Mouse (Mus musculus) heart, adult 8-10 months (tissue): ENCODE measurements around the gene G6pc2. TPM values are rescaled to one million over a fixed set of nuclear protein-coding genes. Genes with fewer than 3 reads are reported as not detected.
A peak's percentile ranks its signal among the peaks of the same experiment; 100 is the strongest.

Source experiments
- DNase-seq: peaks from one replicate; pipeline ENCODE4 v3.0.0; 2022; ENCODE audit warnings: low spot score
- total RNA-seq, 4 experiments: library from RNA; stranded (reverse); gene quantifications; 2 replicates each; pipeline ENCODE4 v1.2.4; 2022

Gene G6pc2
- total RNA-seq = not detected

DNA sequence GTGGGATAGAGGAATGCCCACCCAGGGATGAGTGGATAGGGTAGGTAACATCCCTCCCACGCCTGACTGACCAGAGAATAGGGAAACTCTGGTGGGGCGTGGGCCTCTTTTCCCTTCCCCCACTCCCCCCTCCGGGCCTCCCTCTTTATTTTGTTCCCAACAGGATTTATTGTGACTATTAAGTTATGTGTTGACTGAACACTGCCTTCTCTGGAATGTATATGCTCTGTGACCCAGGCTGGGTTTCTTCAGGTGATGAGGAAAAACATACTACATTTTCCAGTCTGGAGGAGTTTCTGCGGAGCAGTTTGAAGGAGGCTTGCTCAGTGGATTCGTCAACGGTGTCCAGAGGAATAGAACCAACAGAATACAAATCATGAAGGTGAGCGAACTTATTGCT is at the start of gene G6pc2:
Gene G6pc2, plus strand, starts transcription at position 301 of the 400 bp plus-strand sequence.
- no peak for DNase-seq

DNA sequence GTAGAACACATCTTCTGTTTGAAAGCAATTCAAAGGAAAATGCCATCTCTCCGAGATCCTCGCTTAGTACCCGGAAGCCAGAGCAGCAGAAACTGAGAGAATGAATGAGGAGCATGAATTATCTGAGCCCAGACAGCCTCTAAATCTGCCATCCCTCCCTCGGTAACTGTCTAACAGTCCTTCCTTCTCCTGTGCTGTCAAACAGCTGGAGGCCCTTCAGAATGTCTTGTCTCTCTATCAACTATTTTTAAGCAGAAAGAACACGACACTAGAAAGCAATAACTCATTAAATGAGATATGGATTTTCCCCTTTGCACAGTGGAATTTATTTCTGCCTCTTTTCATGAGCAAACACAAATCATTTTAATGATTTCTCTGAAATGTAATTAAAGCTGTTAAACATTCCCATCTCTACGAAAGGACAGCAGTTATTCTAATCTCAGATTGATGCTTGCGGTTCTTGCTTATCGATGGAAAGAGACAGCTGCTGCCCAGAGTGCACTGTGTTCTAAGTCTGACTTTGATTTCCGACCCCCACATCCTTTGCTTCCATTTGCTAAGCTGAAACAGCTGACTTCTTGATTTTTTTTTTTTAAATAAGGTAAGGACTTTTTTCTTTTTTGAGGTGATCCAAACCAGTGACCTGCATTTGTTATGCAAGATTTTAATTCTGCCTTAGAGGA is 40.3 kb upstream of the G6pc2 start:
- DNase-seq = no peak

- DNase-seq = no peak
Observed at GRCm38 (mm10) chr2:69175296-69175695, 35.6 kb upstream of the G6pc2 start.

DNA sequence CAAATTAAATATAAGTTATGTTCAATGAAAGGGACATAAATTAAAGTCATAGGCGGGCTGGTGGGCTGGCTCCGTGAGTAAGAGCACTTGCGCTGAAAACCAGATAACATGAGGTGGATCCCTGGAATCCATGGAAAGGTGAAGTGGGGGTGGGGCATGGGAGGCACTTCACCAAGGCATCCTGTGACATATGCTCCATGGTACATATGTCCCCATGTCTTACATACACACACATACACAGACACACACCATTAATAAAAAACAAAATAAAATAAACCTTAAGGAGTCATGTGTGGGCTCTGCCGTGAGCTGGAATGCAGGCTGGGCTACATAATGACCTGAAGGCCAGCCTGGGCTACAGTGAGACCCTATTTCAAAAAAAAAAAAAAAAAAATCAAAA is 31.2 kb upstream of the G6pc2 start:
- no peak for DNase-seq

- DNase-seq = no peak
Observed at GRCm38 (mm10) chr2:69187990-69188389, 22.9 kb upstream of the G6pc2 start.

- no peak for DNase-seq
Observed at GRCm38 (mm10) chr2:69188732-69189131, 22.1 kb upstream of the G6pc2 start.

DNA sequence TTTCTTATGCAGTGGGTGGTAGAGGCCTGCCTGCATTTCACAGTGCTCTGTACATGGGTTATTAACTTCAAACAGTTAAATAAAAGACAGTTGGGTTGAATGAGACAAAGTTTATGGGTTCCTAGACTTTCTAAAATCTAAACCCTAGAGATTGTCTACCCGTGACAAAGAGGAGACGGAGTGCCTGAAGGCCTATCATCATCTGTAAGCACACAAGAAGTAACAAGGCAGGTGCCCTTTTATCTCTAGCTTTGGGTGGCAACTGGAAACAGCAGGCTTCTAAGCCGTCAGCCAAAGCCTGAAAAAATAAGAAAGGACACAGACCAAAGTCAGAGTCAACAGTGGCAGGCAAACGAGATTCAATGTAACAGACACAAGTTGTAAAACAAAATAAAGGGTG is 21.7 kb upstream of the G6pc2 start:
- no peak for DNase-seq

DNA sequence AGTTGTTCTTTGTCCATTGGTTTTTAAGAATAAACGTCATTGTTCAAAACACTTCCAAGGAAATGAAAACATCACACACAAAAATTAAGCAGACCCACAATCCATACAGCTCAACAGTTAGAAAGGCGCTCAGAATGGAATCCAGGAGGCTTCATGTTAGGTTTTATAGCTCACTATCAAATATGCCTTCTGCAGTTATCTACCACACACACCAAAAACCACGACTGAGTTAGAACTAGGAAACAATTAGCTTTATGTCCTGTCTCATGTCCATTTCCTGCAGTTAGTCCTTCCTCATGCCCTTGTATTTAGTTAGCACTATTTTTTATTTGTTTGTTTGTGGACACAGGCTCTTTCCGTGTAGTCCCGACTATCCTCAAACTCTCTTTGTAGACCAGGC is 19.8 kb upstream of the G6pc2 start:
- no peak for DNase-seq

- DNase-seq = no peak
Observed at GRCm38 (mm10) chr2:69193555-69193954, 17.3 kb upstream of the G6pc2 start.

DNA sequence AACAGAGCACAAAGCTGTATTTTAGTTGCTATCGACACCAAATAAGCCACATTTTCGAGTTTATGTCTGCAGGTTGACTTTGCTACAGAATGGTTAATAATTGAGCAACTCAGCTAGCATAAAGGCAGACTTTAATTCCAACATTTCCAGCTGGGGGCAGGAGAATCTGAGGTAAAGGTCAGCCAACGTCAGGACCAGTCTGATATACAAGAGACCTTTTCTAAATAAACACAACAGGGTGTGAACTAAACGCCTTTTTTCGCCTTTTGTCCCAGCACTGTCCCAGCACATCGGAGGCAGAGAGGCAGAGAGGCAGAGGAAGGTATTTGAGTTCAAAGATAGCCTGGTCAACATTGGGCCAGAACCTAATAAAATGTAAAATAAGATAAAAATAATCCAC is 5.7 kb upstream of the G6pc2 start:
- no peak for DNase-seq

DNA sequence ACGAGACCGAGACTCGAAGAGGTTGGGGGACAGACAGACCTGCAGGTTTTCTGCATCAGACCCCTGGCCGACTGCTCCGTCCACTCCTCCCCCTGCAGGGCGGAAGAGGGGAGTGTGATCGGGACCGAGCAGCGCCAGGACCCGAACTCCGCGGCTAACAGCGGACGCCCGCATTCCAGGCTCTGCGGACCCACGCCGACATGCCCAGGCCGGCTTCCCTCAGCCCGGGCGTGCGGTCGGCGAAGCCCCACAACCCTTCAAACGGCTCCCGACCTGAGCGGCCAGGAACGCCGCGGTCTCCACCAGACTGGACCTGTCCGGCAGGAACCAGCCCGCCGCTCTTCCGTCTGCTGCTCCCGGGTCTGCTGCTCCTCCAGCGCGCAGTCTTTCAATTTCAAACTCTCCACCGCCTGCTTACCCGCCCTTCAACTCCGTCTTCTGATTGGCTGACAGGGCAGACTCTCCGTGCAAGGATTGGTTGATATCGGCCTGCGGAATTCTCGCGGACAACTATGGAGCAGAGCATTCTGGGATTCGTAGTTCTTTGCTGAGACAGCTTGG is 5.0 kb upstream of the G6pc2 start, which contains the start of gene Spc25:
Gene Spc25, minus strand, starts transcription at position 404 of the 561 bp plus-strand sequence.
- peak; percentile 93 for DNase-seq

DNA sequence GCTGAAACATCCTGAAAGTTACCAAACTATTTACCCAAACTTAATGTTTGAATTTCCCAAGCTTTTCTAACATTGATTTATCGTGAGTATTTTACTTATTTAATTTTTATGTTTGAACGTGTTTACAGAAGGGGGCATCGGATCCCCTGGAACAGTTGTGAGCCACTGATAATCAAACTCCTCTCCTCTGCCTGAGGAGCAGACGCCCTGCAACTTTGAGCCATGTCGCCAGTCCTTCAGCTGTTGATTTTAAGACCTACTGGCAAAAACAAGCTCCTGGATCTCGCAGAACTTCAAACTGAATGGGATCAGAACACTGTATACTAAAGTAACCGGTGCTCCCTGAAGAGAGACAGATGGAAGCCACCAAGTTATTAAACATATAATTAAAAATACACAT is 4.3 kb upstream of the G6pc2 start:
- DNase-seq = no peak

DNA sequence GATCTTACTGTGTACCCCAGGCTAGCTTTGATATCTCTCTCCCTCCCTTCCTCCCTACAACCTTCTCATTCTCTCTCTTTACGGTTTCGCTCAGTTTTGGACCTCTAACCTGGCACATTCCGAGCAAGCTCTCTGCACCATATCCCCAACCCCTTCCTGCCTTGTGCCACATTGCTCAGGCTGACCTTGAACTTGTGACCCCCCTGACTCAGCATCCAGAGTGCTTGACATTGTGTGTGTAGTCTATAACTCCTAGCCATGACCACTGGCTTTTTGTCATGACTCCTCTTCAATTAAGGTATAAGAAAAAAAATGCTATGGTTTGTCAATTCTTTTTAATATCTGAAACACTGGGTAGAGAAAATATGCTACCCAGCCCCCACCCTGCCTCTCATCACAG is 1.2 kb upstream of the G6pc2 start:
- no peak for DNase-seq

- DNase-seq = no peak
Observed at GRCm38 (mm10) chr2:69212652-69213051, 1.8 kb downstream of the G6pc2 start.

GRCm38 (mm10) chr2:69215242-69215641 is 4.4 kb downstream of the G6pc2 start:
- no peak for DNase-seq

DNA sequence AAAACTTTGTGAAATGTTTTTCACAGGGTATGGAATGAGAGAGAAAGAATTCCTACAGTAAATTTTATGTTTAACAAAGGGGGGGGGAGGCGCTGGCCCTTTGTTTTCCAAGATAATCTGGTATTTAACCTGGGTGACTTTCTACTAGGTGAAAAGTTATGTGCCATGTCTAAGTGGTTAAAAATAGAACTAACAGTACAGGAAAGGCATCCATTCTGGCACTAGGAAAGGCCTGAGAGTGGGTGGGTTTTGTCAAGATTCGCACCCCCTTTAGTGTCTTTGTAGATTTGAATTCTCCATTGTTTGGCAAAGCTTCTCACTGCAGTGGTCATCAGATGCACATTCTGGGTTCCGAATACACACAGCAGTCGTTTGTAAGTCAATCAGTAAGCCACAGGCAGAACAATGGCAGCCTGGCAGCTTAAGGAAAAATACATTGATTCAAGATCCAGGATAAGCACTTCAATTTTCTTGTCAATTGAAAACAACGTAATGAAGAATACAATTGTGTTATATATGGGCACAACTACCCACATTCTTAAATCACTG is 11.1 kb downstream of the G6pc2 start:
- no peak for DNase-seq

DNA sequence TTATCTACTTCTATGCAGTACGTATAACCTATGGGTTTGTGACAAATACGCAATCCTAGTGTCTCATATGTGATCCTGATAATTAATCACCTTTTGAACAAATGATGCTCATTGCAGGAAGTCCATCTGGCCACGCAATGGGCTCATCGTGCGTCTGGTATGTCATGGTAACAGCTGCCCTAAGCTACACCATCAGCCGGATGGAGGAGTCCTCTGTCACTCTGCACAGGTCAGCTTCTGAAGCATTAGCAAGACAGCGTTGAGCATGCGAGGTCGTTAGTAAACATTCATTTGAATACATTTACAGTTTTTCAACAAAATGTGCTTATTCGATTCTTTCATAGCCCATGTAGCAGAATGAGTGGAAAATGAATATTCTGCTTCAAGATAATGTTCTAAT is 11.9 kb downstream of the G6pc2 start:
- no peak for DNase-seq

DNA sequence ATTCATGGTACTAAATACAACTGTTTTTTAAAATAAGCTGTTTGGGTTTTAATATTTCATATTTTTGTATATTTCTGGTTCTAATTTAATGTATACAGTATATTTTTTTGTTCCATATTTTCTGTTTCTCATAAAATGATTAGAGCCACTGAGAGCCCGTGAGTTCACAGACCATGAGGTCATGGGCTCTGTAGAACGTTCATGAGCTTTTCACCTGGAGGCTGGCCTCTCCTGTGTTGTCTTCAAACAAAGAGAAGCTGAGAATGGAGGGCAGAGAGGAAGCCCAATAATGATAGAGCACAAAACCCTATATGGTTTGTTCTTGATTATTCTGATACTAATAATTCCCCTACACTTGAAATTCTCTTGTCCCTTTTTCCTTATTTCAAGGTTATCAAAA is 13.9 kb downstream of the G6pc2 start:
- no peak for DNase-seq

DNA sequence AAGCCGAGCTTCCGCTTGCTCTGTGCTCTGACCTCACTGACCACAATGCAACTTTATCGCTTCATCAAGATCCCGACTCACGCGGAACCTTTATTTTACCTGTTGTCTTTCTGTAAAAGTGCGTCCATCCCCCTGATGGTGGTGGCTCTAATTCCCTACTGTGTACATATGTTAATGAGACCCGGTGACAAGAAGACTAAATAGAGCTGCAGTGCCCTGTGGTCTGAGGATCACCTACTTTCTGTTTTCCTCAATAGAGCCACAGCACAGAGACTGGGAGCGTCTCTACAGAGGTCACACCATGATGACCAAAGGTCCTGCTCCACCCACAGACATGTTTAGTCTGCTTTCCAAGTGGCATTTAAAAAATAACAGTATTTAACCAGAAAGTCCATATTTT is 16.0 kb downstream of the G6pc2 start:
- no peak for DNase-seq

DNA sequence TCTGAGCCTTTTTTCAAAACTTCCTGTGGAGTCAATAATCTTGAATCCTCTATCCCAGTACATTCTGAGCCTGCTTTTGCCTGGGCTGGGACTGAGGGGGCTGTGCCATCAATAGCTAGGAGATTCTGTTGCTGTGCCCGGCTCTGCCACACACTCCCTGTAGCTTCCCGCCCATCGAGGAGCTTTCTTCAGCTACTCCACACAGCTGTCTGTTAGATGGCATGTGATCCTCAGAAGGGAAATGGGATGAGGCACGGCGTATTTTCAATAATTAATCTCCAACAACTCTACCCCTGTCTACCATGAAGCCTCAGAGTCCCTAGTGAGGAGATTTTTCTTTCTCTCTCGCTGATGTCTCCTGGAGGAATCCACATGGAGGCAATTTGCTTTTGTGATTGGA is 17.8 kb downstream of the G6pc2 start:
- DNase-seq = no peak

DNA sequence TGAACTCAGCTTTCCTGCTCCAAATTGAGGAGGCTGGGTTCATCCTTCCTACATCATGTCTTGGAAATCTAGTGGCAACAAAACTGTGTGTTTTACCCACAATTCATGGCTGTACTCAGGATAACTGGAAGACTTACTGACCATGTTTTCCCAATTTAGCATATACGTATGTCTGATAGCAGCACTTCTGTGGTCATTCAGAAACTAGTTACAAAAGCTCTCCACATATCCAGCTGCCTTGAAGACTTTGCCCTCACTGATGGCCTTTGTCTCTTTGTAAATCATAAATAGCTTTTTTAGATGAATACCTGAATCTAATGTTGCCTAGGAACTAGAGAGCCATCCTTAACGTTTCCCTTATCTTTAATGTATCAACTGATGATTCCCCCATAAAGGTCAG is 19.3 kb downstream of the G6pc2 start:
- no peak for DNase-seq

DNA sequence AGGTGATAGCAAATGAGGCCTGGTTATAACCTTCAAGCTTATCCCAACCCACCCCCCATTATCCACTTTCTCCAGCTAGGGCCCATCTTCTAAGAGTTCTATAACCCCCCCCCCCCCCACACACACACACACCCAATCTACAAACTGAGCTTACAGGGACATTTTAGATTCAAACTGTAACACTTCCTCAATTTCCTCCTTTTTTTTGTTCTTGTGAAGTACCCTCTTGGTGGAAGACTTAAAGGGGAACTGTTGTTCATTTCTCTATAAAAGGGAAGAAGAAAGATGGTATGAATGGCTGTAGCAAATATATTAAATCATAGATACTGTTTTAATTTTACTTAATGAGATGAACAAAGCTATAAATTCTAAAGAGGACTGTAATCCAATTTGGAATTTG is 21.2 kb downstream of the G6pc2 start:
- no peak for DNase-seq

GRCm38 (mm10) chr2:69234976-69235678 is 24.3 kb downstream of the G6pc2 start:
- DNase-seq = no peak
